Mouse (Mus musculus) bone marrow macrophage, adult 2 months (primary cell): ENCODE data around the gene Gm21256. TPM values are rescaled to one million over a fixed set of nuclear protein-coding genes. Genes with fewer than 3 reads are reported as not detected.
"Not testable (repeated sequence)": the region's sequence is repeated elsewhere in the genome, so short reads cannot be mapped to it uniquely, and the experiment has no call there.

ENCODE experiments used
- H3K27ac ChIP-seq: 2 replicates; pipeline ENCODE4 v1.5.1; 2012; ENCODE audit warnings: low read depth, low read length; ENCODE audit not compliant: insufficient read depth
- H3K4me1 ChIP-seq: 2 replicates; pipeline ENCODE4 v1.6.1; 2012; ENCODE audit warnings: low read length; ENCODE audit not compliant: control insufficient read depth, insufficient read depth
- H3K4me3 ChIP-seq: 2 replicates; pipeline ENCODE4 v1.5.1; 2012; ENCODE audit warnings: mild to moderate bottlenecking, low read length, moderate library complexity; ENCODE audit not compliant: insufficient read depth
- polyA plus RNA-seq: library from polyadenylated mRNA; stranded (reverse); fragments of >200 nt; gene quantifications from 2 replicates; pipeline ENCODE4 v1.2.4, GENCODE M21; 2012; ENCODE audit not compliant: missing spikeins, insufficient read depth, insufficient read length

Gm21256 gene
- not detected in 2 replicates for polyA plus RNA-seq

GRCm38 (mm10) chrY:47450660-47451059 is at the start of gene Gm21256:
Gene Gm21256, plus strand, starts transcription at chrY:47450960.
- not testable (repeated sequence) for H3K27ac ChIP-seq, H3K4me3 ChIP-seq, H3K4me1 ChIP-seq

Other genes starting within 250 kb of the Gm21256 start
- gene Gm21170, start 240.1 kb downstream of the Gm21256 start, polyA plus RNA-seq: not detected in 2 replicates